ENCODE assay signal across 8 mouse cellular contexts in genomic region chr2:5906092-5906491, GRCm38 (mm10). TPM values are rescaled to one million over a fixed set of nuclear protein-coding genes. Genes with fewer than 3 reads are reported as not detected.
DNase-seq lines count a peak whose midpoint lies in the region; ATAC-seq lines count a peak whose summit lies in the region.

No protein-coding gene starts in this region.

- DNase-seq in kidney, postnatal 14 days, result peak; percentile 32
- no peak for DNase-seq in kidney, adult 11 months
- DNase-seq in adrenal gland, adult 18-20 months (ENCODE audit: low spot score in 2 of 2), result peak; percentile 29 to 48
- DNase-seq in layer of hippocampus, adult 9-10 months (ENCODE audit: low spot score), result peak; percentile 30
- no peak for DNase-seq in B cell, adult 2 months
- no peak for DNase-seq in spleen, postnatal 36 days (ENCODE audit: low spot score in 2 of 2)

- ATAC-seq in cerebellum, adult (ENCODE audit: insufficient number of reproducible peaks, low FRiP score, low TSS enrichment), result peak; percentile 42
- no peak for ATAC-seq in erythroid progenitor cell, adult 5-6 weeks (replicated peaks; ENCODE audit: low FRiP score, poor library complexity, severe bottlenecking)

RNA-seq across cellular contexts. Expression of gene Sec61a2, which starts 10.9 kb away (rescaled TPM):
- 10 to 100 TPM; 31.9 to 32.2 TPM for total RNA-seq in adrenal gland, adult 18-20 months (2021)
- total RNA-seq in erythroid progenitor cell, adult 5-6 weeks (2015; ENCODE audit: low replicate concordance), result 15.9 and 31.4 TPM in 2 replicates
- 19.4 and 21.5 TPM in 2 replicates for total RNA-seq in erythroid progenitor cell, adult 5-6 weeks (2017; ENCODE audit: low replicate concordance)

RNA-seq across cellular contexts. Expression of gene Dhtkd1, which starts 36.5 kb away (rescaled TPM):
- 10 to 100 TPM in 1 of 2 experiments, 1 to 10 TPM in 1; 6.6 to 13.1 TPM for total RNA-seq in adrenal gland, adult 18-20 months (2021)
- 0.84 TPM in 1 of 2 replicates, not detected in the other for total RNA-seq in erythroid progenitor cell, adult 5-6 weeks (2015; ENCODE audit: low replicate concordance)
- total RNA-seq in erythroid progenitor cell, adult 5-6 weeks (2017; ENCODE audit: low replicate concordance), result 0.26 TPM in 1 of 2 replicates, not detected in the other

RNA-seq across cellular contexts. Expression of gene Gm13199, which starts 43.4 kb away (rescaled TPM):
- 1 to 10 TPM in 1 of 2 experiments, not detected in 1; 1.5 TPM for total RNA-seq in adrenal gland, adult 18-20 months (2021)
- total RNA-seq in erythroid progenitor cell, adult 5-6 weeks (2015; ENCODE audit: low replicate concordance), result 2.2 TPM in 1 of 2 replicates, not detected in the other
- total RNA-seq in erythroid progenitor cell, adult 5-6 weeks (2017; ENCODE audit: low replicate concordance), result 1.1 TPM in 1 of 2 replicates, not detected in the other

RNA-seq across cellular contexts. Expression of gene Upf2, which starts 45.2 kb away (rescaled TPM):
- total RNA-seq in adrenal gland, adult 18-20 months (2021), result 10 to 100 TPM; 24.8 to 27.6 TPM
- total RNA-seq in erythroid progenitor cell, adult 5-6 weeks (2015; ENCODE audit: low replicate concordance), result 35.0 and 39.0 TPM in 2 replicates
- 36.2 and 40.4 TPM in 2 replicates for total RNA-seq in erythroid progenitor cell, adult 5-6 weeks (2017; ENCODE audit: low replicate concordance)

Comparison
In these comparisons a context has a peak if more than half of its experiments do, and no peak if none do; other contexts are left out.
1. DNase-seq: peak in kidney, postnatal 14 days (single experiment), adrenal gland, adult 18-20 months (2 of 2) and layer of hippocampus, adult 9-10 months (single experiment); none in kidney, adult 11 months (single experiment), B cell, adult 2 months (0 of 2) and spleen, postnatal 36 days (0 of 2).
2. RNA of gene Dhtkd1, which starts 36.5 kb away (total RNA-seq): 6.6 to 13.1 TPM in adrenal gland, adult 18-20 months; 0.26 to 0.84 TPM in erythroid progenitor cell, adult 5-6 weeks; every median in the first group is over 4 times any median in the second.